In the genomic region with DNA sequence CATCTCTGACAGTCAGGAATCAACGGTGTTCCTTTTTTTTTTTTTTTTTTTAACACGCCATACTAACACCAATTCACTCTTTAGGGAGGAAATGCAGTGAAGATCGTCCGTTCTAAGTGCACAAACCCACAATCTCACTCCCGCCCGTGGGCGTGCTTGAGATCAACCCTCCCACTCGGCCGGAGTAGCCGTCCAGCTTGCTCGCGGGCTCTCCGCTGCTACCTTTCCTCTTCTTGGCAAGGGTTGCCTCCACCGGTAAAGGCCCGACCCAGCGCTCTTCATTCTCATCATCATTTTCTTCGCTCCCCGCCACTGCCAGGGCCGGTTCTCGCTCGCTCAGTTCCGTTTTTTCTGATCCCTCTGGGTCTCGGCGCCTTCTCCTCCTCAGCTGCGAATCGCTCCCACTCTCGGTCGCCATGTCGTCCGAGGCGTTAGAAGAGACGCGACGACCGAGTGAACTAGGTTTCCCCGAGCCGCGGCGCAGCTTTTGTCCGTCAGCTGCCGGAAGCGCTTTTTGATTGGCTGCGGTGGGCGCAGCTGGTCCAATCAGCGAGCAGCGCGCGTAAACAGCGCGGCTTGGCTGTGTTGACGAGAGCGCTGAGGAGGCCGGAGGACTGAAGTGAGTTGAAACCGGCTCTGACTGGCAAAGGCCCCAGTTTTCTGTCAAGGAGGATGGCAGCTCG, we compare ENCODE assay signal across 8 mouse cellular contexts. TPM values are rescaled to one million over a fixed set of nuclear protein-coding genes. Genes with fewer than 3 reads are reported as not detected.
DNase-seq lines count a peak whose midpoint lies in the region; ATAC-seq lines count a peak whose summit lies in the region.

TSS of gene Cenpk (plus strand) at position 228 of the 683 bp plus-strand sequence.
TSS of gene Ppwd1 (minus strand) at position 460 of the 683 bp plus-strand sequence.

- peak; percentile 95 to 99 for DNase-seq in adrenal gland, adult (ENCODE audit: inconsistent age in 2 of 2, low spot score in 1 of 2)
- peak; percentile 98 for DNase-seq in embryo, embryonic 10.5 days (ENCODE audit: low spot score)
- DNase-seq in gastrocnemius, postnatal 14 days, result peak; percentile 94
- DNase-seq in left cerebral cortex, postnatal 10 days (ENCODE audit: extremely low spot score in 1 of 2, low spot score in 2 of 2), result peak; percentile 96 to 97
- DNase-seq in right cerebral cortex, postnatal 25 days, result peak; percentile 98
- DNase-seq in urinary bladder, postnatal 4 days (ENCODE audit: low spot score in 2 of 2), result peak; percentile 94 to 95

- ATAC-seq in inflammation-experienced regulatory T-cells, adult 6 months, result peak; percentile 98
- ATAC-seq in megakaryocyte-erythroid progenitor cell, adult 5-6 weeks (replicated peaks; ENCODE audit: low FRiP score, low TSS enrichment, poor library complexity, severe bottlenecking), result peak; percentile 96

- intact Hi-C loops in gastrocnemius, postnatal 14 days (cut with DNase I; ENCODE audit: low total_unique reads), result no loop called here
- intact Hi-C loops in left cerebral cortex, postnatal 10 days (cut with DNase I), result no loop called here

RNA-seq across cellular contexts. Expression of gene Cenpk, which starts in this region (rescaled TPM):
- total RNA-seq in gastrocnemius, postnatal 14 days (2021), result 1 to 10 TPM; 1.2 to 1.3 TPM
- polyA plus RNA-seq in inflammation-experienced regulatory T-cells, adult 6 months (2017; shearing (Covaris generic)), result 10 to 100 TPM in 1 of 3 experiments, 1 to 10 TPM in 2; 4.9 to 26.3 (median 5.6) TPM
- total RNA-seq in left cerebral cortex, postnatal 10 days (2021), result 1 to 10 TPM; 1.9 to 2.4 TPM
- total RNA-seq in megakaryocyte-erythroid progenitor cell, adult 5-6 weeks (2014; fragmentation: Nextera tagmentation), result 74.1 and 80.7 TPM in 2 replicates
- 149 and 152 TPM in 2 replicates for total RNA-seq in megakaryocyte-erythroid progenitor cell, adult 5-6 weeks (2017)

RNA-seq across cellular contexts. Expression of gene Ppwd1, which starts in this region (rescaled TPM):
- total RNA-seq in gastrocnemius, postnatal 14 days (2021), result 1 to 10 TPM; 5.8 to 6.2 TPM
- 10 to 100 TPM; 13.5 to 16.6 (median 15.0) TPM for polyA plus RNA-seq in inflammation-experienced regulatory T-cells, adult 6 months (2017; shearing (Covaris generic))
- 10 to 100 TPM; 11.5 to 11.7 TPM for total RNA-seq in left cerebral cortex, postnatal 10 days (2021)
- total RNA-seq in megakaryocyte-erythroid progenitor cell, adult 5-6 weeks (2014; fragmentation: Nextera tagmentation), result 35.4 and 47.5 TPM in 2 replicates
- 45.6 and 55.2 TPM in 2 replicates for total RNA-seq in megakaryocyte-erythroid progenitor cell, adult 5-6 weeks (2017)

Comparison
In these comparisons a context has a peak if more than half of its experiments do, and no peak if none do; other contexts are left out.
1. Peak in every context shown above with its lines: DNase-seq and ATAC-seq.
2. RNA of gene Cenpk (total RNA-seq): 74.1 to 152 TPM in megakaryocyte-erythroid progenitor cell, adult 5-6 weeks; 1.9 to 2.4 TPM in left cerebral cortex, postnatal 10 days and 1.2 to 1.3 TPM in gastrocnemius, postnatal 14 days; every median in the first group is over 10 times any median in the second.